Mouse (Mus musculus) ES-E14 (cell line): ENCODE measurements around the gene Wdr18.

Experiments used
- HCFC1 ChIP-seq: IDR thresholded peaks from 2 replicates; pipeline ENCODE4 v1.6.1; 2012; ENCODE audit warnings: low read length, inconsistent platforms, borderline replicate concordance; ENCODE audit not compliant: insufficient read depth
- ZC3H11A ChIP-seq: IDR thresholded peaks from 2 replicates; pipeline ENCODE4 v1.6.1; 2012; ENCODE audit warnings: low read depth, mild to moderate bottlenecking, inconsistent platforms, low read length, borderline replicate concordance

DNA sequence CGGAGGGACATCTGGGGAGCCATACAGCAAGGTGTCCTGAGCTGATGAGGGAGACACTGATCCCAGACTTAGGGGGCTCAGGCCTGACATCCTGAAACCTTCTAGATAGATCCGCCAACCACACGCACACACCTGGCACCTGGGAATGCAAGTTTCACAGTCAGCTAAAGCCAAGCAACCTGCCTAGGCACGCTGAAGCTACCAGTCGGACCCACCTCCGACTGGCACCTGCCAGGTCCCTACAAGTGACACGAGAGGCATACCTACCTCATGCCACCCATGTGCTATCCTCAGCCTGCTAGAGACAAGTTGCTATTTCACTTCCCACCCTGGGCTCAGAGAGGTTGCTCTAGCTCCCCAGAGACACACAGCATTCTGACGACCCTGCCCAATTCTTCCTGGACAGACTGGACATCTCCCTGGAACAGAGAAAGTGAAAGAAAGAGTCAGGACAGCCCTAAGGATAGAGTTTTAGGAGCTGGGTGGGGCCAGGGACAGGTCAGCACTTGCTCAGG, 29.4 kb downstream of the Wdr18 start:
- TF ChIP-seq HCFC1: no peak
- no peak for TF ChIP-seq ZC3H11A
